Comparison of ENCODE assay signal across 13 mouse cellular contexts in the genomic region with DNA sequence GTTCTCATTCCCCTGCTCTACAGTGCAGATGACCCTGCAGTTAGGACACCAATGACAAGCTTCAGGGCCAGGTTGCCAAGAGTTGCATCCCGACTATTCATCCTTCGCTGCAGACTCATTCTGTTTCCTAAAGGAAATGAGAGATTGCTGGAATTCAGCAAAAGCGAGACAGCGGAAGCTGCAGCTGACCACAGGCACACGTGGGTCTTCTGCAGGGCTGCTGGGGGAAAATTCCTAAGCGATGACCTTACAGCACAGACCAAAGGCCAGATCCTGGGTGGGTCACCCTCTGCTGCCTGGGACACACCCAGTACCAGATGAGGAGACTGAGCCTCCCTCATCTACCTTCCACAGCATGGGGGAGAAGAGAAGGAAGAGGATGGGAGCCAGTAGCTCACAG.
DNase-seq lines count a peak whose midpoint lies in the region; ATAC-seq and TF ChIP-seq lines count a peak whose summit lies in the region.
"Had no signal": no experiment of that assay in that cellular context is flagged by ENCODE, and none has a peak within 500 bp of the region (broad histone marks: within the 10 kb centered on the region; RNA-seq: fewer than 3 reads in every experiment).

No protein-coding gene starts in this region.

- no peak overlapping the region for H3K9ac ChIP-seq in lung, embryonic 14.5 days
- H3K9ac ChIP-seq: embryonic facial prominence, embryonic 13.5 days; heart, embryonic 15.5 days had no signal

- no peak for TF ChIP-seq CTCF in lung, embryonic 14.5 days (IDR thresholded peaks at IDR 0.05; ENCODE audit: low read depth)
- TF ChIP-seq CTCF in lung, adult 2 months (IDR thresholded peaks at IDR 0.05; ENCODE audit: insufficient read depth, low read length), result no peak

- no peaks in the 10 kb centered on the region for H3K36me3 ChIP-seq in lung, embryonic 14.5 days (ENCODE audit: insufficient read depth)
- H3K36me3 ChIP-seq: embryonic facial prominence, embryonic 13.5 days; heart, embryonic 15.5 days had no signal

- TF ChIP-seq POLR2A in lung, adult 2 months (IDR thresholded peaks at IDR 0.05; ENCODE audit: borderline replicate concordance, extremely low read depth, low read depth, low read length), result no peak

- no peak overlapping the region for H3K4me2 ChIP-seq in lung, embryonic 14.5 days
- H3K4me2 ChIP-seq: embryonic facial prominence, embryonic 13.5 days; heart, embryonic 15.5 days had no signal

- H3K27ac ChIP-seq in lung, embryonic 14.5 days (ENCODE audit: low read depth), result peak overlapping the region; percentile 16; the same call in 1 of the 2 replicates
- H3K27ac ChIP-seq: embryonic facial prominence, embryonic 13.5 days; heart, embryonic 15.5 days had no signal

- H3K27me3 ChIP-seq in lung, embryonic 14.5 days (ENCODE audit: insufficient read depth, low read length), result no peaks in the 10 kb centered on the region
- H3K27me3 ChIP-seq: embryonic facial prominence, embryonic 13.5 days had no signal

- DNase-seq in lung, embryonic 14.5 days, result peak; percentile 59
- no peak for DNase-seq in lung, adult 2 months
- DNase-seq in heart, postnatal 14 days, result peak; percentile 42 to 46
- peak; percentile 52 to 73 for DNase-seq in kidney, postnatal 4 days
- peak; percentile 68 for DNase-seq in yolk sac, embryonic 10.5 days (ENCODE audit: low spot score)
- no peak for DNase-seq in left cerebral cortex, postnatal 14 days (ENCODE audit: low spot score in 2 of 2)
- no peak for DNase-seq in adrenal gland, postnatal 25 days
- no peak for DNase-seq in frontal cortex, postnatal 10 days (ENCODE audit: low spot score in 2 of 2)
- DNase-seq: retina, postnatal 1 day; thymus, postnatal 14 days had no signal

- H3K4me3 ChIP-seq in lung, embryonic 14.5 days (ENCODE audit: low read depth, low read length), result no peak overlapping the region
- H3K4me3 ChIP-seq in lung, adult 2 months (replicated peaks; ENCODE audit: extremely low read depth, low read depth, low read length), result no peak overlapping the region
- H3K4me3 ChIP-seq: embryonic facial prominence, embryonic 13.5 days; heart, embryonic 15.5 days had no signal

- no peaks in the 10 kb centered on the region for H3K9me3 ChIP-seq in lung, embryonic 14.5 days (ENCODE audit: low read depth, low read length)
- H3K9me3 ChIP-seq: embryonic facial prominence, embryonic 13.5 days; heart, embryonic 15.5 days had no signal

- ATAC-seq in lung, embryonic 14.5 days (ENCODE audit: insufficient read depth), result no peak
- ATAC-seq: midbrain, embryonic 16.5 days had no signal

- peaks cover 22% of the 10 kb centered on the region for H3K4me1 ChIP-seq in lung, embryonic 14.5 days (ENCODE audit: insufficient read depth)
- peaks cover 33% of the 10 kb centered on the region for H3K4me1 ChIP-seq in lung, adult 2 months (ENCODE audit: control insufficient read depth, insufficient read depth, low read length)

- intact Hi-C loops in heart, postnatal 14 days (cut with DNase I), result no loop called here
- intact Hi-C loops in left cerebral cortex, postnatal 14 days (cut with DNase I), result no loop called here

- 46% methylated on average over 6 of the region's 6 CpGs for WGBS in lung, embryonic 14.5 days
- 37% methylated on average over 6 of the region's 6 CpGs for WGBS in lung, adult 2 months

Comparison
In these comparisons a context has a peak if more than half of its experiments do, and no peak if none do; other contexts are left out.
1. DNase-seq: peak in lung, embryonic 14.5 days (single experiment), heart, postnatal 14 days (2 of 2), kidney, postnatal 4 days (2 of 2) and yolk sac, embryonic 10.5 days (single experiment); none in lung, adult 2 months (single experiment), left cerebral cortex, postnatal 14 days (0 of 2), adrenal gland, postnatal 25 days (single experiment) and frontal cortex, postnatal 10 days (0 of 2).